Mouse (Mus musculus): ENCODE measurements around the gene Zfp941.

GRCm38 (mm10) chr7:140856785-140857549 is 35.0 kb upstream of the Zfp941 start, which contains the start of gene Ric8a:
- TF ChIP-seq CTCF (conservative IDR thresholded peaks at IDR 0.05; ENCODE audit: low read length) (no peak), NANOG (IDR thresholded peaks at IDR 0.05; ENCODE audit: borderline replicate concordance, low read length) (no peak)

Measured in E14TG2a.4 (cell line).